Mouse (Mus musculus): ENCODE results near the gene Nr2c2ap.

DNA sequence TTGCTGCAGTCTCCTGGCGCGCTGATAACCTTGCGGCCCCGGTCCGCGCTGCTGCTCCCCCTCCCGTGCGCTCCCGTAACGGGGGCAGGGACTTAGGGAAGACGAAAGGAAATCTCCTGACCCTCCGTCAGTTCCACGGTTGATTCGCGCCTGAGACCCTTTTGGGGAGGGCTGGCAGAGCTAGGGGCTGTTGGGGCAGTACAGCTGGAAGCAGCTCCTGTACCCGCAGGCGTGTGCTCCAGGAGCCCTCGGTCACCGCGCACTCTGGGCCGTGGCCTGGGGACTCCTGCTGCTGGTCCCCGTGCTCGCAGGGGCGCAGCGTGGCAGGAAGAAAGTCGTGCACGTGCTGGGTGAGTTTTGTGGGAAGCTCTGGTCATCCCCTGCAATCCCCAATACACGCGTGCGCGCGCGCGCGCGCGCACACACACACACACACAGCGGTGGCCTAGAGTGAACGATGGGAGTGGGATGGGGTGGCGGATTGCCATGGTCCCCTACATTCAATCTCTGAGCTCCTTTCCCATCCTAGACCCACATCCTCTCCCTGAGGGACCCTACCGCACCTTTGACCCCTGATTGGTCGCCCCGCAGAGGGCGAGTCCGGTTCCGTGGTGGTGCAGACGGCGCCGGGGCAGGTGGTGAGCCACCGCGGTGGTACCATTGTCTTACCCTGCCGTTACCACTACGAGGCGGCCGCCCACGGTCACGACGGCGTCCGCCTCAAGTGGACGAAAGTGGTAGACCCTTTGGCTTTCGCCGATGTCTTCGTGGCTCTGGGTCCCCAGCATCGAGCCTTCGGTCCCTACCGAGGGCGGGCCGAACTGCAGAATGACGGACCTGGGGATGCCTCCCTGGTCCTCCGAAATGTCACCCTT, 46.7 kb upstream of the Nr2c2ap start:
- no peak for TF ChIP-seq CTCF (IDR thresholded peaks at IDR 0.05; ENCODE audit: borderline replicate concordance, insufficient read depth, low read depth, low read length)
- TF ChIP-seq POLR2A (IDR thresholded peaks at IDR 0.05; ENCODE audit: borderline replicate concordance, insufficient read depth, low read length) = no peak
